Mouse (Mus musculus): ENCODE results near the gene Gas2l2.

Gas2l2 gene

DNA sequence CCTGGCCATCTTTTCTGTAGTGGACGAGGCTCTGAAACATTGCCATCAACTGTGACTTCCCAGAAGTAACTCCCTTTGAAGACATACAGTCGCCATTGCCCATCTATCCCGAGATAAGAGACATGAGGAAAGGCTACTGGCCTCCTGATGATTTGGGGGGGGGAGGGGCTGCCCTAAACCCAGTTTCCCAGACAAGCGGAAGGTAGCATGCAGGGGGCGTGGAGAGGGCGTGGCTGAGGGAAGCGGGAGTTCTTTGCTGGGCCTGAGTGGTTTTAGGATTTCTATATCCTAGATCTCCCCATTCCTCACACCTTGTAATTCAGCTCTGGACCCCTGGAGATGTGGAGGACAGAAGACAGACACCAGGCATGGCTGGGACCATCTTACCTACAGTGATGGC is 14.6 kb upstream of the Gas2l2 start:
- DNase-seq (ENCODE audit: low spot score in 2 of 2) = no peak

DNA sequence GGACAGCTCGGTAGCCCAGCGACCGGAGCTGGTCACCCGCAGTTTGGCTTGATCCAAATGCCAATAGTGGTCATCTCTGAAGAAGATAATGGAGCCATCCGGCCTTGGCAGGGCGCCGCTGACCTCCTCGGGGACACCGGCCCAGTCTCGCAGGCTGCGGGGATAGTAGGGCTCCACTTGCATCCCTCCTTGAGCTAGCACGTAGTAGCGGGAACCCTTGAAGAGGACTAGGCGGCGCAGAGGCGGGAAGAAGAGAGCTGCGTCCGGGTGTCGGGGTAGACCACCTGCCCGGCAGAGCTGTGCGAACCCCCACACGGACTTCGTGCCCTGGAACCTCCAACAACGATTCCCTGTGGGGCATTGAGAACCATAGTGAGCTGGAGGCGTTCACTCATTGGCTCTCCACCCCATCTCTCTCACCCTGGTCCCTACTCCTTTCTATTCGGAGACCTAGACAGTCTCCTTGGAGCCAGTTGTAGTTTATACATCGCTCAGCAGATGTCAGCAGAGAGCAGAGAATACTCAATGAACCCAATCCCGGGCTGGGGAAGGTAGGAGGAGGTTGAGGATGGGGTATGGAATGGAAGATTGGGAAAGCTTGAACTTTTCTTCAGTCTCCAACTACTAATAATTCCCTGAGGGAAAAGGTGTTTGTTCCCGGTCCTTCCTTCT is 13.5 kb upstream of the Gas2l2 start:
- peak; percentile 56 to 73 for DNase-seq (ENCODE audit: low spot score in 2 of 2)

DNA sequence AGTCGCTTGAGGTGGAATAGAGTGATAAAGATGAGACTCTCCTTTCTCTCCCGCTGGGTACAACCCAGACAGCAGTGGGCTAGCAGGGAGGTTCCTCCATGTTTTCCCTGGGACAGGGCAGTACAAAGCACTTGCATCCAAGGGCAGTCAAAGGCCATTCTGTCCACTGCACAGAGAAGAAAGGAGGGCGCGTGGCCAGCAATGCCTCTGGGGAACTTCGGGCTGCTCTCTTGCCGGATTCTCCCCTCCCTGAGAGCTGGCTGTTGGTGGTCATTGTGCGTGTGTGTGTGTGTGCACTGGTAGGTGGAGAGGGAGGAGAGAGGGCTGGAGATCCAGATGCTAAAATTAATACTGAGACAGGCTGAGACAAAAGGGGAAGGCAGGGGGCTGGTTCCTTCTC is 12.0 kb upstream of the Gas2l2 start:
- no peak for DNase-seq (ENCODE audit: low spot score in 2 of 2)

- peak; percentile 76 for DNase-seq (ENCODE audit: low spot score in 2 of 2)
Observed at GRCm38 (mm10) chr11:83440081-83441064, 11.1 kb upstream of the Gas2l2 start.

DNA sequence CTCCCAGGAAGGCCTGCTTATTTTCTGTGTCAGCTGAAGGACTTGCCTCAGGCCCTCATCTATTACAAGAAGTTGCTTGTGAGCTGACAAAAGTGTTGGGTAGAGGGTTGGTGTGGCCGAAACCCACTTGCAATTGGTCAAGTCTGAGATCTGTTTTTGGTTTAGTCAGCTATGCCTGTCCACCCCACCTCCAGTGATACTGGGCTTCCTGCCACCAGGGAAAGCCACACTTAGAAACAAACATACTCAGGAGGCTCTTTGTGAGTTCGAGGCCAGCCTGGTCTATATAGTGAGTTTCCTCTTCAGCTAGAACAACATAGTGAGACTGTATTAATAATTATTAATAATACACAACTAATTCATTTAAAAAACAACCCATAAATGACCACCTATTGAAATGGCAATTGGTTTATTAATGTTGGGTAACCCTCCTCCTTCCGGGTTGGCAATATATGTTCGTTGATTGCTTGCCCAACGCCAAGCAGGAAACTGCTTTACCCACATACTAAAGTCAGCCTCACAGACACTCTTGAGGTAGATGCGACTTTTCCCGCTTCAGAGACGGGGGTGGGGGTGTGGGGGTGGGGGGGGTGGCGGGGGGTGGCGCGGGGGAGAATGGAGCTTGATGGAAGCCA is 10.3 kb upstream of the Gas2l2 start:
- no peak for DNase-seq (ENCODE audit: low spot score in 2 of 2)

DNA sequence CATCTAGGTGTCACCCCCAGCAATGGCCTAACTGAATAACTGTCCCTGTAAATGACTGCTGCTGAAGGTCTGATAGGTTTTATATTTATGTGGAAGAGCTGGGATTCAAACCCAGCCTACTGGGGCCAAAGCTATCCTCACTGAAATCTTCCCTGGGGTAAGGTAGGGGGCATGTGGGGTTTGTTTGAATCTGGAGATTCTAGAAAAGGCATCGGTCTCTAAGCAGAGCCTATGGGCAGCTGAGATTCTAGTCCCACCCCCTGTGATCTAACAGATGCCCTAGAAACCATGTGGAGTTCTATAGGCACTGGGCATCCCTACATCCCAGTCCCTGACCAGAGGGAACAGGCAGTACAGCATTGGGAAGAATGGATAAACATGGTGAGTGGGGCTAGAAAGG is 8.1 kb upstream of the Gas2l2 start, which contains the start of gene 1700020L24Rik:
TSS of gene 1700020L24Rik (plus strand) at position 301 of the 400 bp plus-strand sequence.
- no peak for DNase-seq (ENCODE audit: low spot score in 2 of 2)

DNA sequence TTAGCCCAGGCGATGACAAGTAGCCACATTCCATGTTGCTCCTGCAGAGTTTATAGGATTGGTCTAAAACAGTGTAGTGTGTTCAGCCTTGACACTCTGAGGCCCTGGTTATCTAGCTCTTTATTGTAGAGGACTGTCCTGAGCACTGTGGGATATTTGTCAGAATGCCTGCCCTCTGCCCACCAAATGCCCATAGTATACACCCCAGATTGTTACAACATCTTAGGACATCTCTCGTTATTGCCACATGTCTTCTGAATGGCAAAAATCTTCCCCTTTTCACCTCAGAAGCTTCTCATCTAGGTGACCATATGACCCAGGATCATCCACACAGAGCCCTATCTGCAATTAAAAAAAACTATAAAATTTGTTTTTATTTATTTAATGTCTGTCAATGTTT is 3.3 kb upstream of the Gas2l2 start:
- no peak for DNase-seq (ENCODE audit: low spot score in 2 of 2)

DNA sequence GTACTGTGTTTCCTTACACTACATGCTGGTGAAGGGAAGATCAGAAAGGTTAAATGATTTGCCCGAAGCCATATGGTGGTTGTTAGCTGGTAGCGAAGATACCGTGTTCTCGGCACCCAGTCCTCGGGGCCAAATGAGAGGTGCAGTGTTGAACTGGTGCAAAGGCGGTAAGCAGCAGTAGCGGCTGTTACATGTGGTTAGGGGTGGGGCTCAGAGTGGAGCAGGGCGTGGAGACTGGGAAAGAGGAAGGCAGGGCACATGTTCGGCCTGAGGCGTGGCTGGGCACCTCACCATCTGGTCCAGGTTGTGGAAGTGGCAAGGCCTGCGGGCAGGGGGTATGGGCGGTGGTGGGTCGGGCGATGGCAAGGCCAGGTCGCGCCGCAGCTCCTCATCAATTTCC is 2.3 kb downstream of the Gas2l2 start:
- DNase-seq (ENCODE audit: low spot score in 2 of 2) = no peak

DNA sequence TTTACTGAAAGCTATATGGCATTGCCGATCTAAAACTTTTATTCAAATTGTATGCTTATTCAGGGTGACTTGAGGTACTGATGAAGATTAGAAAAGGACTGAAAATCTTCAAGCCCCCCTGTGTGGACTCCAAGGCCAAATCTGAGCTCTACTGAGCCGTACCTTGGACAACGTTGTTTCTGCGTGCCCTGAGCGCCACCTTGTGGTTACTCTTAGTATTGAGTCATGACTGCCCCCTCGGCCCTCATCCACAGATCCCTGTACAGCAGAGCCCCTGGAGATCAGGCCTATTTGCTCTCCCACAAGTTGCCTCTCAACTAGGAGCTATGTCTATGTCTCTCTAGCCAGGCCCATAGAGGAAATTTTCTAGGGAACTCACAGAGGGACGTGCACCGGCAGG is 4.6 kb downstream of the Gas2l2 start:
- peak; percentile 72 to 77 for DNase-seq (ENCODE audit: low spot score in 2 of 2)

DNA sequence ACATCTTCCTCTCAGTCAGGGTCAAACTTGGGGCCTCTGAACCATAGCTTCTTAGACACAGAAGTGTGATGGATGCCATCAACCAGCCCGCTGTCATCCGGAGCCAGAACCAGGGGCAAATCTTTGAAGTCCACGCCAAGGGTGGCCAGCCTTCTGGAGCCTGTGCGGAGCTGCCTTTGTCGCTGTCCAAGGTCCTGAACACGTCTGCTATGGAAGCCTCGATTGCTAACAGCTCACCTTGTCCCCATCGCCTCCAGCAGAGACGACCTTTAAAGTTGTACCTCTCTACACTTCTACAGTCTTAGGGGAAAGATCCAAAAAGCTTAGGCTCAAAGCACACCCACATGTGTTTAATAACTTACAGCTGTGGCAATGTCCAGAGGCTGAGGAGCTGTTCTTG is 8.0 kb downstream of the Gas2l2 start:
- DNase-seq (ENCODE audit: low spot score in 2 of 2) = no peak

GRCm38 (mm10) chr11:83420338-83420737 is 8.9 kb downstream of the Gas2l2 start:
- DNase-seq (ENCODE audit: low spot score in 2 of 2) = no peak

DNA sequence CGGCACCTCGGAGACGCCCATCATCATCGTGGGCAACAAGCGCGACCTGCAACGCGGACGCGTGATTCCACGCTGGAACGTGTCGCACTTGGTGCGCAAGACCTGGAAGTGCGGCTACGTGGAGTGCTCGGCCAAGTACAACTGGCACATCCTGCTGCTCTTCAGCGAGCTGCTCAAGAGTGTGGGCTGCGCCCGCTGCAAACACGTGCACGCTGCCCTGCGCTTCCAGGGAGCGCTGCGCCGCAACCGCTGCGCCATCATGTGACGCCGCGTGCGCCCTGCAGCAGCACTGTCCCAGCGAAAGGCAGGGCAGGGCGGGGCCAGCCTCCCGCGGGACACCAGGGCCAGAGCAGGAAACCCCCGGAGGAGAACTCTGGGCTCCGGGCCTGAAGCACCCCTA is 10.7 kb downstream of the Gas2l2 start:
- DNase-seq (ENCODE audit: low spot score in 2 of 2) = peak; percentile 42 to 49

DNA sequence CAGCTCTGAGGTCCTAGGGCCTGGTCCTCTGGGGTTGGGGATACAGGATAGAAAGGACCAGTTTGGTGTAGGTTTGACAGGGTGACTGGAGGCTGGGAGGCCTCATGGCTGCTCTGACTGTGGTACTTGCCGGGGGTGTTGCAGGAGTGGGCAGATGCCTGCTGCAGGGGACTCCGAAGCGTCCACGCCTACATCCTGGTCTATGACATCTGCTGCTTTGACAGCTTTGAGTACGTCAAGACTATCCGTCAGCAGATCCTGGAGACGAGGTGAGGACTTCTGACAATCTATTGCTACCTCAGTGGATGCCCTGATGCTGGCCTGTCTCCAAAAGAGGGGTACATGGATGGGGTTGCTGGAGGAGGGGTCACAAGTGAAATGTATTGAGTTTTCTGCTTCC is 11.5 kb downstream of the Gas2l2 start:
- DNase-seq (ENCODE audit: low spot score in 2 of 2) = no peak

DNA sequence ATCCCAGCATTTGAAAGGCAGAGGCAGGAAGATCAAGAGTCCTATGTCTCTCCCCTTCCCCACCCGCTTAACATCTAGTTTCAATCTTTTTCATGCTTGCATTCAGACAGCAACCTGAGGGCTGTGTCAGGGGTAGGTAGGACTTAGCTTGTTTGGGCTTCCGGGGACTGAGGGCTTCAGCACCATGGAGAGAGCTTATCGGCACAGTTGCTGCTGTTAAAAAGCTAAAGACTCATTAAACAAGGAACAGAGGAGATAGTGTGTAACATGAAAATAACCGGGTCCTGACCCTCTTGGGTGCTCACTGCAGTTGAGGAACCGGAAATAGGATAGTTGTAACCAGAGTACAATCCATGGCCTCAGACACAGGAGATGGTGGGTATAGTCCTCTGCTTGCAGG is 12.2 kb downstream of the Gas2l2 start:
- DNase-seq (ENCODE audit: low spot score in 2 of 2) = no peak

- DNase-seq (ENCODE audit: low spot score in 2 of 2) = no peak
Observed at GRCm38 (mm10) chr11:83410510-83410909, 18.7 kb downstream of the Gas2l2 start.

- no peak for DNase-seq (ENCODE audit: low spot score in 2 of 2)
Observed at GRCm38 (mm10) chr11:83409792-83410291, 19.4 kb downstream of the Gas2l2 start.

DNA sequence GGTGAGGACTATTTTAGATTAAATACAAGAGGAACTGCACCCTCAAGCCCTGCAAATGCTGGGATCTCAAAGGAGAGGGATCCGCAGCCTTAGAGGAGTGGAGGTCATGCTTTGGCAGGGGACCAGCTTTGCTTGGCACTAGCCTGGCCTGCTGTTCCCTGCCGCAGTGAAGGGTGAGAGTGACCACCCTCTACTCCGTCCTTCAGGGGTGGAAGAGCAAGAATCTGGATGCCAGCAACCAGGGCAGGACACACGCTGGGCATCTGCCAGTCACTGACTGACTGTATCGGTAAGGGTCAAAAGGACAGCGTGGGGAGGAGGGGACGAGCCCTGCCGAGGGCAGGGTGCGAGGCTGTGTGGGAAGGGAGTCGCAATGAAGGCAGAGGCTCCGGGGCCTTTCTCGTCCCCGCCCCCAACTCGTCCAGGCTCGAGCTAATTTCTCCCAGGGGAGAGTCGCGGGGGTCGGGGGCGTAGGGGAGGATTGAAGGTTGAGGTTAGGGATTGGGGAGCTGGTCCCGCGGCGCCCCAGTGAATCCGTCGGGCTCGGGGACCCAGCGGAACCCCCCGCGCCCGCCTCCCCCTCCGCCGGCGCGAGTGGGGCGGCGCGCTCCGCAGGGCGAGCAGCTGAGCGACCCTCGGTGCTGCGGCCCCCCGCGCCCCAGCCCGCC is 20.0 kb downstream of the Gas2l2 start, which contains the start of gene Rasl10b:
TSS of gene Rasl10b (plus strand) at position 51 of the 668 bp plus-strand sequence.
- no peak for DNase-seq (ENCODE audit: low spot score in 2 of 2)

DNA sequence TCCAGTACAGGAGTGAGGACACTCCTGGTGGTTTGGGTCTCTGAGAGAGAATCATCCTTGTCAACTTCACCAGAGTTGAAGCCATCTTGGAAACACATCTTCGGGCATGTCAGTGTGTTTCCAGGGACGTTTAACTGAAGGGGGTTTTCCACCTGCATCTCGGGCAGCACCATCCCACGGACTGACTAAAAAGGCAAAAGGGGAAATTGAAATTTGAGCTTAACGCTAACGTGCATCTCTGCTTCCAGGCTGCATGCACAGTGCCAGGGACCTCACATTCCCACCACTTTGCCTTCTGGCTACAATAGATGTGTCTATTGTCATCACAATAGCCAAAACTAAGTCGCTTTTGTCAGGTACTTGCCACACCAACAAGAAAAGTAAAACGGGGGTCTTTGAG is 21.0 kb downstream of the Gas2l2 start:
- no peak for DNase-seq (ENCODE audit: low spot score in 2 of 2)

GRCm38 (mm10) chr11:83406391-83406790 is 22.9 kb downstream of the Gas2l2 start:
- DNase-seq (ENCODE audit: low spot score in 2 of 2) = no peak

DNA sequence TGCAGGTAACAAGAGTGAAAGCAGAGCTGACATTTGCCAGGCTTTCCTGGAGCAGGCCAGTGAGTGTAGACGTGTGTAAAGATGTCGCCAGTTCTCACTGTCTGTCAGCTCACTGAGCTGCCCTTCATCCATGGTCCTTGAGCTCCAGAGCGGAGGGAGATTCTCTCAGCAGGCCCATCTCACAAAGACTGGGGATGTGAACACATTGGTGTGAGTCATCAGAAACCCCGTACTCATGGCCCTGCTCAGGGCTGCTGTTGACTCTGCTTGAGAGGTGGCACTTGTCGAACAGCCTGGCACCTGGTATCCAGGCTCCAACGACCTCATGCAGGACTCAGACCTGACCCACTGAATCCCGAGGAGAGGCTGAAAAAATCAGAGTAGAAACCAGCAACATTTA is 25.5 kb downstream of the Gas2l2 start:
- no peak for DNase-seq (ENCODE audit: low spot score in 2 of 2)

DNA sequence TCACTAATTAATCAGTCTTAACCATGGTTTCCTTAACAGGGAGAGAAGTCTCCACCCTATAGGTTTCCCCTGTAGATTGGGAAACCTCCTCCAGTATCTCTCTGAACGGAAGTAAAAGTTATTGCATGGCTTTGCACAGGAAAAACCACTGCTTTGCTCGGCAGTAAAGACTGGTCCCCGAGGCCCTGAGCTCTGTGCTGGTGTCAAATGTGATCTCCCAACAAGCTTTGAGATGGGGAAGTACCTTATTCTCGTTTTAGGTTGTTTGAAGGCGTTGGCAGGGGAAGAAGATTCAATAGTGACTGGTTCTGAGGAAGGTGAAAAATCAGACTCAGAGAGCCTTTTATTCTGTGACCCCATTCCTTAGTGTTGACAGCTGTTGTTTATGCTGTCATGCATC is 30.5 kb downstream of the Gas2l2 start:
- DNase-seq (ENCODE audit: low spot score in 2 of 2) = no peak

- no peak for DNase-seq (ENCODE audit: low spot score in 2 of 2)
Observed at GRCm38 (mm10) chr11:83397626-83398025, 31.6 kb downstream of the Gas2l2 start.
